ENCODE assay signal across 11 mouse cellular contexts in the genomic region with DNA sequence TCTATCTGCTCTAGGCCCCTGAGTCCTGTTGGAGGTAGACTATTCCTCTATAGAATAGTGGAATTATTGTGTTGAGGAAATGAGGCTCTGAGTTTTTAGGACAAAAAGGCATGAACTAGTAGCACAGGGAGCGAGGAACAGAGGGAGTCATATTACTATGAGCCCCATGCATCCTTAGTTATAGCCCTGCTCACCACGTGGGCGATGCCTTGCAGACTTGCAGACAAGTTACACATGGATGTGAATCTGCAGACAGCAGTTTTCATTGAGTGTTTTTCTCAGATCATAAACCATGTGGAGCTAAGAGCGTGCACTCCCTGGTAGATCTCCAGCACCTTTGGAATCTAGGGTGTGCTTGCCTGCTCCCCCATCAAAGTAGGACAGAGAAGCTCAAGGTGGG.
"Had no signal": no experiment of that assay in that cellular context is flagged by ENCODE, and none has a peak within 500 bp of the region (broad histone marks: within the 10 kb centered on the region; RNA-seq: fewer than 3 reads in every experiment).

No protein-coding gene starts in this region.

- DNase-seq: kidney, adult 2 months; kidney, postnatal 36 days; lung, adult 18-20 months; midbrain, embryonic 14.5 days; retina, postnatal 1 day; right cerebral cortex, postnatal 14 days; thymus, postnatal 36 days had no signal

- H3K9me3 ChIP-seq: kidney, embryonic 15.5 days had no signal

- H3K4me3 ChIP-seq: kidney, embryonic 15.5 days; neural tube, embryonic 12.5 days had no signal

- H3K27me3 ChIP-seq: kidney, embryonic 15.5 days; neural tube, embryonic 12.5 days had no signal

- H3K4me2 ChIP-seq: kidney, embryonic 15.5 days; neural tube, embryonic 12.5 days had no signal

- ATAC-seq: intestine, embryonic 16.5 days had no signal

- H3K27ac ChIP-seq: kidney, embryonic 15.5 days; liver, embryonic 14.5 days; neural tube, embryonic 12.5 days had no signal

- H3K9ac ChIP-seq: kidney, embryonic 15.5 days; liver, embryonic 14.5 days; neural tube, embryonic 12.5 days had no signal
